ENCODE assay signal across 10 mouse cellular contexts in the genomic region with DNA sequence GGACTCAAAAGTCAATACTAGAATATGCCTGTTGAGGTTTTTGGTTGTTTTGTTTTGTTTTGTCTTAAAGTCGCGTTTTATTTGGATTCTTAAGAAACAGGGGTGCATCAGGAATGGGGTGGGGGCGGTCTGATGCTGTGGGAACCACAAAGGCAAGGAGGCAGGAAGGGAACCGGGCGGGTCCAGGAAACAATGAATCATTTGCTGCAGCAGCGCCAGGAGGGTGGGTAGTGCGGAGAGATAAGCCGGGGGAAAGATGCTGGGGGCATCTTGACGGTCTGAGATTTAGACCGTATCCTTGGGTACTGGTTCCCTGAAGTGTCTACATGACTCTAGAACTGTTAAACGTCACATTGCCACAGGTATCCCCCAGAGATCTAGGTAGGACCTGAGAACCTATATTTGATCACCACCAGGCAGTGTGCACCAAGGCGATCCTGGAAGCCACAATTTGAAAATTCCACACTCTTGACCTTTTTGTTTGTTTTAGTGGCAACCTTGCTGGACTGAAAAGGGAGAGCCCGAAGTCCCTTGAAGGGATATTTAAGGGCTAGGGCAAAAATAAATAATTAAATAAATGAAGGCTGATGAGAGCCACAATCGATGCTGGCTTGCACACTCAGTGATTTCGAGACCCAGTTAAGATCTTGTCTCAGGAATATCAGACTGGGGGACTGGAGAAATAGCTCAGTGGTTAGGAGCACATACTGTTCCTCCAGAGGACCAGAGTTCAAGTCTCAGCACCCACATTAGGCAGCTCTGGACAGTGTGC. TPM values are rescaled to one million over a fixed set of nuclear protein-coding genes. Genes with fewer than 3 reads are reported as not detected.
DNase-seq lines count a peak whose midpoint lies in the region; ATAC-seq and TF ChIP-seq lines count a peak whose summit lies in the region.
"Had no signal": no experiment of that assay in that cellular context is flagged by ENCODE, and none has a peak within 500 bp of the region (broad histone marks: within the 10 kb centered on the region; RNA-seq: fewer than 3 reads in every experiment).

No protein-coding gene starts in this region.

- TF ChIP-seq CTCF in gastrocnemius, adult 2 months (IDR thresholded peaks at IDR 0.05) = no peak
- TF ChIP-seq CTCF in kidney, adult 2 months (conservative IDR thresholded peaks at IDR 0.05; ENCODE audit: insufficient read depth, insufficient read length, low read depth, low read length) = no peak

- no peaks in the 10 kb centered on the region for H3K27me3 ChIP-seq in kidney, adult 2 months (replicated peaks; ENCODE audit: control insufficient read depth, insufficient read depth, low read length)
- no peaks in the 10 kb centered on the region for H3K27me3 ChIP-seq in neural tube, embryonic 15.5 days (replicated peaks)

- H3K4me1 ChIP-seq in kidney, adult 2 months (ENCODE audit: control insufficient read depth, insufficient read depth, low read length) = peaks cover 26% of the 10 kb centered on the region
- peaks cover 8% of the 10 kb centered on the region; the same call in 1 of the 2 replicates for H3K4me1 ChIP-seq in neural tube, embryonic 15.5 days

- peak overlapping the region; percentile 80 for H3K27ac ChIP-seq in gastrocnemius, adult 2 months
- H3K27ac ChIP-seq in kidney, adult 2 months (ENCODE audit: insufficient read depth, low read depth, low read length) = peak overlapping the region; percentile 82
- H3K27ac ChIP-seq in neural tube, embryonic 15.5 days (replicated peaks) = no peak overlapping the region
- H3K27ac ChIP-seq: midbrain, embryonic 10.5 days had no signal

- no peaks in the 10 kb centered on the region; the same call in 1 of the 2 replicates for H3K36me3 ChIP-seq in kidney, adult 2 months (ENCODE audit: control insufficient read depth, insufficient read depth, low read length)
- no peaks in the 10 kb centered on the region for H3K36me3 ChIP-seq in neural tube, embryonic 15.5 days

- no peaks in the 10 kb centered on the region for H3K9me3 ChIP-seq in neural tube, embryonic 15.5 days (replicated peaks)
- H3K9me3 ChIP-seq: midbrain, embryonic 10.5 days had no signal

- H3K4me2 ChIP-seq in neural tube, embryonic 15.5 days = no peak overlapping the region

- no peak for TF ChIP-seq POLR2A in kidney, adult 2 months (IDR thresholded peaks at IDR 0.05; ENCODE audit: low read depth, low read length)

- peak; percentile 64 for DNase-seq in gastrocnemius, adult 2 months
- no peak for DNase-seq in gastrocnemius, postnatal 4 days (ENCODE audit: low spot score in 2 of 2)
- peak; percentile 74 to 86 for DNase-seq in heart, adult 18-20 months
- peak; percentile 82 for DNase-seq in kidney, adult 2 months
- peak; percentile 80 for DNase-seq in lung, postnatal 25 days (ENCODE audit: low spot score)
- DNase-seq in left cerebral cortex, postnatal 14 days (ENCODE audit: low spot score in 2 of 2) = no peak
- no peak for DNase-seq in left cerebral cortex, postnatal 4 days

- intact Hi-C loops in gastrocnemius, adult 2 months (cut with DNase I) = loop anchor here (5.0 kb wide), 1 partner anchor 44 kb away; no protein-coding TSS in a partner anchor
- intact Hi-C loops in left cerebral cortex, postnatal 14 days (cut with DNase I) = no loop called here
- intact Hi-C loops in left cerebral cortex, postnatal 4 days (cut with DNase I) = no loop called here

- peak overlapping the region; percentile 30 for H3K4me3 ChIP-seq in gastrocnemius, adult 2 months
- H3K4me3 ChIP-seq in kidney, adult 2 months (ENCODE audit: insufficient read depth, low read depth, low read length) = no peak overlapping the region
- no peak overlapping the region for H3K4me3 ChIP-seq in neural tube, embryonic 15.5 days (replicated peaks)
- H3K4me3 ChIP-seq: erythroblast, embryonic 14.5 days; midbrain, embryonic 10.5 days had no signal

- no peak overlapping the region for H3K9ac ChIP-seq in neural tube, embryonic 15.5 days (replicated peaks)

- 57% methylated on average over 15 of the region's 15 CpGs for WGBS in kidney, adult 2 months
- 83% methylated on average over 15 of the region's 15 CpGs for WGBS in neural tube, embryonic 15.5 days

- ATAC-seq in neural tube, embryonic 15.5 days (ENCODE audit: low FRiP score) = no peak

RNA-seq across cellular contexts. Expression of a gene that starts 8.6 kb away (rescaled TPM):
- total RNA-seq in gastrocnemius, adult 2 months (2021) = 1 to 10 TPM; 7.9 to 9.8 TPM
- total RNA-seq in gastrocnemius, postnatal 4 days (2021) = 10 to 100 TPM; 63.5 to 68.6 TPM
- total RNA-seq in heart, adult 18-20 months (2021) = 10 to 100 TPM; 14.3 to 16.1 TPM
- polyA plus RNA-seq in kidney, adult 2 months (2012; rRNA removed) = 29.9 and 32.7 TPM in 2 replicates
- 15.6 and 26.5 TPM in 2 replicates for polyA plus RNA-seq in neural tube, embryonic 15.5 days (2015; fragmentation: Nextera tagmentation; extraction: Ambion mirVana)
- total RNA-seq in left cerebral cortex, postnatal 14 days (2021) = 10 to 100 TPM; 10.2 to 13.4 TPM
- total RNA-seq in left cerebral cortex, postnatal 4 days (2021) = 10 to 100 TPM; 13.6 to 15.6 TPM

Comparison
In these comparisons a context has a peak if more than half of its experiments do, and no peak if none do; other contexts are left out.
1. DNase-seq: peak in gastrocnemius, adult 2 months (single experiment), heart, adult 18-20 months (2 of 2), kidney, adult 2 months (single experiment) and lung, postnatal 25 days (single experiment); none in gastrocnemius, postnatal 4 days (0 of 2), left cerebral cortex, postnatal 14 days (0 of 2) and left cerebral cortex, postnatal 4 days (single experiment).